Mouse (Mus musculus): ENCODE measurements around the gene Rspry1. TPM values are rescaled to one million over a fixed set of nuclear protein-coding genes. Genes with fewer than 3 reads are reported as not detected.

The Rspry1 gene
- polyA plus RNA-seq, 1 experiment from 2014 or later: 54.5 TPM

GRCm38 (mm10) chr8:94600478-94600877, 1.3 kb upstream of the Rspry1 start:
- Histone ChIP-seq H3K4me2 (ENCODE audit: low read length) (peak overlapping the region; percentile 96), H3K27me3 (replicated peaks; ENCODE audit: control insufficient read depth, insufficient read depth, low read length) (no peaks in the 10 kb centered on the region), H3K9me3 (ENCODE audit: control insufficient read depth, low read length) (no peaks in the 10 kb centered on the region), H3K36me3 (ENCODE audit: control insufficient read depth, insufficient read depth) (no peaks in the 10 kb centered on the region), H3K4me1 (replicated peaks; ENCODE audit: control insufficient read depth, insufficient read depth, low read length) (peaks cover 25% of the 10 kb centered on the region), H3K9ac (replicated peaks; ENCODE audit: low read depth, low read length) (peak overlapping the region; percentile 86), H3K27ac (ENCODE audit: low read length) (no peak overlapping the region), H3K4me3 (replicated peaks; ENCODE audit: low read length) (peak overlapping the region; percentile 92)
- WGBS: 31% methylated on average over 5 of the region's 5 CpGs
- ATAC-seq: no peak

DNA sequence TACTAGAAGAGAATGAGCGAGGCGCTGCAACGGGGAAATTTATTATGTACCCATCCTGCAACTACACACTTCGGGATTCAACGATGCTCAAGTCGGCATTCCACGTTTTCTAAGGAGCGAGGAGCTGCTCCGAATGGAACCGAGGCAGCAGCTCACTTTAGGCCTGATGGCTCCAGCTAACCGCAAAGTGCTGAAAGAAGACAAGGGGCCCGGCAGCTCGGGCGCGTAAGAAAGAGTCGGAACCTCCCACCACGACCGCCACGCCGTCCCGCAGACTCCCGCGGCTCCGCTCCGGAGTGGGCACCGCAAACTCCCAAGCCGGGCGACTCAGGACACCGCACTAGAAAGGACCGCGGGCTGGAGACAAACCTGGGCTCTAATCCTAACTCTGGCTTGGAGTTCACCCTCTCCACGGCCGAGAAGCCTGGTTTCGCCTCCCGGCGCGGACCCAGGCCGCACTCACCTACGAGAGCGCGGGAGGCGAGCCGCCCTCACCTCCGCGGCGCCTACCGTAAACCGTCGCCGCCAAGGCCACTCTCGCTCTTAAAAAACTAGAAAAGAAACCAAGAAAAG, 617 bp upstream of the Rspry1 start:
- peak; percentile 32 for ATAC-seq
- Histone ChIP-seq H3K4me3 (replicated peaks; ENCODE audit: low read length) (peak overlapping the region; percentile 92), H3K27ac (ENCODE audit: low read length) (peak overlapping the region; percentile 90), H3K9me3 (ENCODE audit: control insufficient read depth, low read length) (no peaks in the 10 kb centered on the region), H3K4me1 (replicated peaks; ENCODE audit: control insufficient read depth, insufficient read depth, low read length) (peaks cover 25% of the 10 kb centered on the region), H3K9ac (replicated peaks; ENCODE audit: low read depth, low read length) (peak overlapping the region; percentile 86), H3K4me2 (ENCODE audit: low read length) (peak overlapping the region; percentile 96), H3K36me3 (ENCODE audit: control insufficient read depth, insufficient read depth) (no peaks in the 10 kb centered on the region), H3K27me3 (replicated peaks; ENCODE audit: control insufficient read depth, insufficient read depth, low read length) (no peaks in the 10 kb centered on the region)
- under 1% methylated on average over 51 of the region's 51 CpGs for WGBS

- Histone ChIP-seq H3K27me3 (replicated peaks; ENCODE audit: control insufficient read depth, insufficient read depth, low read length) (no peaks in the 10 kb centered on the region), H3K9me3 (ENCODE audit: control insufficient read depth, low read length) (no peaks in the 10 kb centered on the region), H3K4me1 (replicated peaks; ENCODE audit: control insufficient read depth, insufficient read depth, low read length) (peaks cover 25% of the 10 kb centered on the region), H3K36me3 (ENCODE audit: control insufficient read depth, insufficient read depth) (no peaks in the 10 kb centered on the region), H3K4me2 (ENCODE audit: low read length) (peak overlapping the region; percentile 99), H3K27ac (ENCODE audit: low read length) (peak overlapping the region; percentile 88), H3K9ac (replicated peaks; ENCODE audit: low read depth, low read length) (peak overlapping the region; percentile 99), H3K4me3 (replicated peaks; ENCODE audit: low read length) (peak overlapping the region; percentile 92)
- no peak; the same call in 1 of the 2 replicates for ATAC-seq
- WGBS: under 1% methylated on average over 31 of the region's 31 CpGs
Observed at GRCm38 (mm10) chr8:94602471-94603131, 864 bp downstream of the Rspry1 start.

DNA sequence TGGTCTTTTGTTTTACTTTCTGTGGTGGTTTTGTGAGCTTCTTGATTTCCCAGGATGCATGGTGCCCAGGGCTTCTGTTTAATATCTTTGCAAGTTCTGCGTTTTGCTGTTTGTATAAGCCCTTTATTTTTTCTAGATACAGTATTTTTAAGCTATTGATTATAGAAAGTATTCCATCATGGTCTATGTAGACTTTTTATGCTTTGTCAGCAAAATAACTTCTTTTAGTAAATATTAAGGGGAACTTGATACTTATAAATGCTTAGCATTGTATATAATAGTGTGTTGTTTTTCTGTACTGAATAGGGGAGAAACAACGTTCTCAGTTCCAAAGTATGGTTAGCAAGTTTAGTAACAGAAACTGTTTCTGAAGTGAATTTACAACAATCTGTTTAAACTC, 2.3 kb downstream of the Rspry1 start:
- Histone ChIP-seq H3K9me3 (ENCODE audit: control insufficient read depth, low read length) (no peaks in the 10 kb centered on the region), H3K4me2 (ENCODE audit: low read length) (no peak overlapping the region), H3K4me1 (replicated peaks; ENCODE audit: control insufficient read depth, insufficient read depth, low read length) (peaks cover 25% of the 10 kb centered on the region), H3K27ac (ENCODE audit: low read length) (no peak overlapping the region), H3K9ac (replicated peaks; ENCODE audit: low read depth, low read length) (no peak overlapping the region), H3K27me3 (replicated peaks; ENCODE audit: control insufficient read depth, insufficient read depth, low read length) (no peaks in the 10 kb centered on the region), H3K4me3 (replicated peaks; ENCODE audit: low read length) (no peak overlapping the region), H3K36me3 (ENCODE audit: control insufficient read depth, insufficient read depth) (no peaks in the 10 kb centered on the region)
- no peak for ATAC-seq
- 91% methylated on average over 2 of the region's 2 CpGs for WGBS

GRCm38 (mm10) chr8:94607064-94607463, 5.3 kb downstream of the Rspry1 start:
- Histone ChIP-seq H3K27me3 (replicated peaks; ENCODE audit: control insufficient read depth, insufficient read depth, low read length) (no peaks in the 10 kb centered on the region), H3K4me1 (replicated peaks; ENCODE audit: control insufficient read depth, insufficient read depth, low read length) (peaks cover 13% of the 10 kb centered on the region), H3K9ac (replicated peaks; ENCODE audit: low read depth, low read length) (no peak overlapping the region), H3K4me3 (replicated peaks; ENCODE audit: low read length) (no peak overlapping the region), H3K27ac (ENCODE audit: low read length) (no peak overlapping the region), H3K4me2 (ENCODE audit: low read length) (no peak overlapping the region), H3K36me3 (ENCODE audit: control insufficient read depth, insufficient read depth) (no peaks in the 10 kb centered on the region), H3K9me3 (ENCODE audit: control insufficient read depth, low read length) (no peaks in the 10 kb centered on the region)
- ATAC-seq: no peak
- 91% methylated on average over 5 of the region's 5 CpGs for whole genome bisulfite sequencing

- H3K4me3 ChIP-seq (replicated peaks; ENCODE audit: low read length): no peak overlapping the region
Observed at GRCm38 (mm10) chr8:94624885-94625284, 23.1 kb downstream of the Rspry1 start.

DNA sequence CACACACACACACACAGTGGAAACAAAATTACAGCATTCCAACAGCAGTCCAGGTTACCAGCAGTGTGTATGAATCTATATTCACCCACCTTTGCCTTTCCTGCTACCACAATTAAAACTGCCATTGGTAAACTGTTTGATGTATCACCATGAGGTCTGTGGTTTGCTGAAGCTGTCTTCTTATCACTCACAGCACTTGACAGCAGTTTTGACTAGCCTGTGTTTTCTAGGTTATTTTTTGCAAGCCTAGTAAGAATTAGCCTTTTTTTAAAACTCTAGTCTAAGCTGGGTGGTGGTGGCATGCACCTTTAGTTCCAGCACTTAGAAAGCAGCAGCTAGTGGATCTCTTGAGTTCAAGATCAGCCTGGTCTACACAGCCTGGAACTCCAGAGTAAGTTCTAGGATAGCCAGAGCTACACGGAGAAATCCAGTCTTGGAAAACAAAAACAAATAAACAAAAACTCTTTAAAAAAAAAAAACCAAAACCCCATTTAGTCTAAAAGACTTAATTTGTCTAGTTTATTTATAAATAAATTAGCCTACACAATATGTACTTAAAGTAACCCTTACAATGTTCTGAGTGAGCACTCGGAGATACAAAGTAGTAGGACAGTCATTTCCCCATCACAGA, 31.9 kb downstream of the Rspry1 start:
- ATAC-seq: no peak
- H3K4me2 ChIP-seq (ENCODE audit: low read length): no peak overlapping the region
- WGBS: 88% methylated on average over 2 of the region's 2 CpGs
- H3K27me3 ChIP-seq (replicated peaks; ENCODE audit: control insufficient read depth, insufficient read depth, low read length): no peaks in the 10 kb centered on the region
- no peak overlapping the region for H3K9ac ChIP-seq (replicated peaks; ENCODE audit: low read depth, low read length)
- no peak overlapping the region for H3K27ac ChIP-seq (ENCODE audit: low read length)
- no peaks in the 10 kb centered on the region for H3K4me1 ChIP-seq (replicated peaks; ENCODE audit: control insufficient read depth, insufficient read depth, low read length)
- peaks cover 27% of the 10 kb centered on the region for H3K36me3 ChIP-seq (ENCODE audit: control insufficient read depth, insufficient read depth)
- no peak overlapping the region for H3K4me3 ChIP-seq (replicated peaks; ENCODE audit: low read length)
- H3K9me3 ChIP-seq (ENCODE audit: control insufficient read depth, low read length): no peaks in the 10 kb centered on the region

More at GRCm38 (mm10) chr8:94624885-94625284, 23.1 kb downstream of the Rspry1 start:
- H3K27me3 ChIP-seq (replicated peaks; ENCODE audit: control insufficient read depth, insufficient read depth, low read length): no peaks in the 10 kb centered on the region
- no peak overlapping the region for H3K9ac ChIP-seq (replicated peaks; ENCODE audit: low read depth, low read length)
- no peaks in the 10 kb centered on the region for H3K9me3 ChIP-seq (ENCODE audit: control insufficient read depth, low read length)
- WGBS: 94% methylated on average over 1 of the region's 1 CpGs
- H3K4me1 ChIP-seq (replicated peaks; ENCODE audit: control insufficient read depth, insufficient read depth, low read length): no peaks in the 10 kb centered on the region
- ATAC-seq: no peak
- H3K4me2 ChIP-seq (ENCODE audit: low read length): no peak overlapping the region
- H3K36me3 ChIP-seq (ENCODE audit: control insufficient read depth, insufficient read depth): peaks cover 11% of the 10 kb centered on the region
- H3K27ac ChIP-seq (ENCODE audit: low read length): no peak overlapping the region

- no peak overlapping the region for H3K9ac ChIP-seq (replicated peaks; ENCODE audit: low read depth, low read length)
- peaks cover 27% of the 10 kb centered on the region for H3K36me3 ChIP-seq (ENCODE audit: control insufficient read depth, insufficient read depth)
- no peak overlapping the region for H3K27ac ChIP-seq (ENCODE audit: low read length)
- no peaks in the 10 kb centered on the region for H3K4me1 ChIP-seq (replicated peaks; ENCODE audit: control insufficient read depth, insufficient read depth, low read length)
- H3K4me2 ChIP-seq (ENCODE audit: low read length): no peak overlapping the region
- H3K9me3 ChIP-seq (ENCODE audit: control insufficient read depth, low read length): no peaks in the 10 kb centered on the region
- ATAC-seq: no peak
- no peak overlapping the region for H3K4me3 ChIP-seq (replicated peaks; ENCODE audit: low read length)
- H3K27me3 ChIP-seq (replicated peaks; ENCODE audit: control insufficient read depth, insufficient read depth, low read length): no peaks in the 10 kb centered on the region
Observed at GRCm38 (mm10) chr8:94634211-94634610, 32.5 kb downstream of the Rspry1 start.

DNA sequence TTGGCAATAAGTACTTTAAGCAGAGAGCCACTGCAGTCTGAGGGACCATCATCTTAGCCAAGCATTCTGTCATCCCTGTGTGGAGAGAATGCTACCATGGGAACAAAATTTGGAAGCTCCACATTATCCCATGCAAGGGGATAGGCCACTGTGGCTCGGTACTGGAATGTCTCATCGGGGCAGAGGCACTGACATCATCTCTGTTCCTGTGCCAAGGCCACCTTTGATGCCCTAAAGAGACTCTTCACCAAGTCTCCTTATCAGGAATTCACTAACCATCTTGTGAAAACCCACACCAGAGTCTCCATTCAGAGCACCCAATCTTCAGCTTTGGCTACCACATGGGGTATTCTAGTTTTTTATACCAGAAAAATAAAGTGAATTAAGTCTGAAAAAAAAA, 39.4 kb downstream of the Rspry1 start:
- no peak overlapping the region for H3K4me3 ChIP-seq (replicated peaks; ENCODE audit: low read length)
- no peak overlapping the region for H3K4me2 ChIP-seq (ENCODE audit: low read length)
- no peaks in the 10 kb centered on the region for H3K9me3 ChIP-seq (ENCODE audit: control insufficient read depth, low read length)
- no peak for ATAC-seq
- 98% methylated on average over 2 of the region's 2 CpGs for WGBS
- no peak overlapping the region for H3K27ac ChIP-seq (ENCODE audit: low read length)
- H3K4me1 ChIP-seq (replicated peaks; ENCODE audit: control insufficient read depth, insufficient read depth, low read length): no peaks in the 10 kb centered on the region
- H3K9ac ChIP-seq (replicated peaks; ENCODE audit: low read depth, low read length): no peak overlapping the region
- H3K27me3 ChIP-seq (replicated peaks; ENCODE audit: control insufficient read depth, insufficient read depth, low read length): no peaks in the 10 kb centered on the region
- peaks cover 24% of the 10 kb centered on the region for H3K36me3 ChIP-seq (ENCODE audit: control insufficient read depth, insufficient read depth)
